Mouse (Mus musculus) ES-Bruce4 (cell line): ENCODE measurements around the gene Rad51ap1. TPM values are rescaled to one million over a fixed set of nuclear protein-coding genes. Genes with fewer than 3 reads are reported as not detected.

Experiments used
- H3K27ac ChIP-seq: 2 replicates; pipeline ENCODE4 v1.5.1; 2012; ENCODE audit warnings: low read length, inconsistent platforms; ENCODE audit not compliant: insufficient read depth
- H3K27me3 ChIP-seq: 2 replicates; pipeline ENCODE4 v1.6.1; 2012; ENCODE audit warnings: mild to moderate bottlenecking, low read length, inconsistent platforms; ENCODE audit not compliant: control insufficient read depth, poor library complexity, insufficient read depth, severe bottlenecking
- H3K36me3 ChIP-seq: 2 replicates; pipeline ENCODE4 v1.6.1; 2012; ENCODE audit warnings: inconsistent platforms, mild to moderate bottlenecking, low read length, moderate library complexity; ENCODE audit not compliant: control insufficient read depth, poor library complexity, insufficient read depth, severe bottlenecking
- H3K4me1 ChIP-seq: one replicate; pipeline ENCODE4 v1.8.1; 2011; ENCODE audit warnings: low read length; ENCODE audit not compliant: control insufficient read depth, insufficient read depth
- H3K4me3 ChIP-seq: 2 replicates; pipeline ENCODE4 v1.5.1; 2011; ENCODE audit warnings: low read depth, mild to moderate bottlenecking, low read length
- H3K9ac ChIP-seq: 2 replicates; pipeline ENCODE4 v1.6.1; 2012; ENCODE audit warnings: low read depth, mild to moderate bottlenecking, inconsistent platforms; ENCODE audit not compliant: poor library complexity, severe bottlenecking
- H3K9me3 ChIP-seq: replicated peaks from 2 replicates; pipeline ENCODE4 v1.6.1; 2012; ENCODE audit warnings: mild to moderate bottlenecking, low read length, inconsistent platforms; ENCODE audit not compliant: control insufficient read depth, poor library complexity, insufficient read depth, severe bottlenecking
- CTCF ChIP-seq: IDR thresholded peaks from one replicate; pipeline ENCODE4 v1.8.1; 2011; ENCODE audit warnings: low read depth, low read length
- EP300 ChIP-seq: IDR thresholded peaks from 2 replicates; pipeline ENCODE4 v1.6.1; 2011; ENCODE audit warnings: low read depth, low read length; ENCODE audit not compliant: insufficient read depth
- POLR2A ChIP-seq: IDR thresholded peaks from one replicate; pipeline ENCODE4 v1.8.1; 2011; ENCODE audit warnings: low read length; ENCODE audit not compliant: insufficient read depth
- polyA plus RNA-seq: library from polyadenylated mRNA; stranded (reverse); fragments of >200 nt; gene quantifications from 2 replicates; pipeline ENCODE4 v1.2.4, GENCODE M21; 2011; ENCODE audit warnings: low read depth; ENCODE audit not compliant: missing spikeins, insufficient read depth, insufficient read length

Gene Rad51ap1
- polyA plus RNA-seq, 1 experiment, result 47.6 TPM

DNA sequence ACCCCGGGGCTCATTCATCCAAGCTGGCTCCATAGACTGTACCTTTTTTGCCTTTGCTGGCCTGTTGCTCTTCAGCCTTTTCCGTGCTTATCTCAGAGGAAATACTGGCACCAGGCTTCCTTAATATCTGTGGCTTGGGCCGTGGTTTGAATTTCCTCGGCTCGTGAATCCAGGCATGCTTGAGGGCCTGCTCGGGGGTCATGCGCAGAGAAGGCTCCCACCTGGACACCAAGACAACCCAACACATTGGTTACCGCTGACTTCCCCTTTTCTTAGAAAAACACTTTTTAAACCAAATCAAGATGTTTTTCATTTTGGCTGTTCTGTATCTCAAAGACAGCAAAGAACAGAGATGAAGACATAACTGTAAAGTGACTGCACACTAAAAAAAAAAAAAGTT lies 62.3 kb downstream of the Rad51ap1 start:
- Histone ChIP-seq H3K4me1 (no peaks in the 10 kb centered on the region), H3K27me3 (no peaks in the 10 kb centered on the region), H3K9me3 (no peaks in the 10 kb centered on the region), H3K9ac (no peak overlapping the region), H3K4me3 (no peak overlapping the region), H3K36me3 (no peaks in the 10 kb centered on the region), H3K27ac (no peak overlapping the region)
- no peak for TF ChIP-seq POLR2A
- no peak for TF ChIP-seq EP300
- no peak for TF ChIP-seq CTCF

Other genes starting within 250 kb of the Rad51ap1 start
- 0.58 and 1.5 TPM in 2 replicates for gene Kcna6, start 198.9 kb downstream of the Rad51ap1 start, polyA plus RNA-seq
- gene Ndufa9, start 90.5 kb downstream of the Rad51ap1 start, polyA plus RNA-seq, result 60.9 and 65.5 TPM in 2 replicates
- not detected in 2 replicates for gene Akap3, start 86.5 kb downstream of the Rad51ap1 start, polyA plus RNA-seq
- not detected in 2 replicates for gene Dyrk4, start 17.7 kb downstream of the Rad51ap1 start, polyA plus RNA-seq
- 15.8 and 21.0 TPM in 2 replicates for gene D6Wsu163e, start 375 bp upstream of the Rad51ap1 start, polyA plus RNA-seq
- gene Fgf6, start 76.0 kb upstream of the Rad51ap1 start, polyA plus RNA-seq, result not detected in 2 replicates
- 0.33 and 0.49 TPM in 2 replicates for gene Fgf23, start 133.3 kb upstream of the Rad51ap1 start, polyA plus RNA-seq
- 32.4 and 37.6 TPM in 2 replicates for gene Tigar, start 170.0 kb upstream of the Rad51ap1 start, polyA plus RNA-seq
- 12.4 and 18.2 TPM in 2 replicates for gene Ccnd2, start 212.6 kb upstream of the Rad51ap1 start, polyA plus RNA-seq